Mouse (Mus musculus) small intestine, adult 2 months (tissue): ENCODE measurements around the gene Ankrd2. TPM values are rescaled to one million over a fixed set of nuclear protein-coding genes. Genes with fewer than 3 reads are reported as not detected.

Source experiments
- H3K27ac ChIP-seq: fragments of 200-500 bp; 2 replicates; pipeline ENCODE4 v1.5.1; 2012; ENCODE audit warnings: low read depth, low read length, control low read depth, inconsistent platforms; ENCODE audit not compliant: insufficient read depth
- H3K27me3 ChIP-seq: fragments of 200-500 bp; 2 replicates; pipeline ENCODE4 v1.6.1; 2012; ENCODE audit warnings: mild to moderate bottlenecking, moderate library complexity, low read length, inconsistent platforms; ENCODE audit not compliant: control insufficient read depth, insufficient read depth
- H3K36me3 ChIP-seq: fragments of 200-500 bp; 2 replicates; pipeline ENCODE4 v1.6.1; 2012; ENCODE audit warnings: mild to moderate bottlenecking, low read length, control low read depth, inconsistent platforms; ENCODE audit not compliant: control insufficient read depth, insufficient read depth
- H3K4me1 ChIP-seq: fragments of 200-500 bp; 2 replicates; pipeline ENCODE4 v1.6.1; 2012; ENCODE audit warnings: low read length, inconsistent platforms, mixed read lengths; ENCODE audit not compliant: control insufficient read depth, insufficient read depth, insufficient read length
- H3K4me3 ChIP-seq: fragments of 200-500 bp; 2 replicates; pipeline ENCODE4 v1.5.1; 2012; ENCODE audit warnings: low read depth, mild to moderate bottlenecking, control low read depth, inconsistent platforms, low read length, moderate library complexity
- CTCF ChIP-seq: fragments of 200-500 bp; IDR thresholded peaks from 2 replicates; pipeline ENCODE4 v1.5.1; 2012; ENCODE audit warnings: low read depth, mild to moderate bottlenecking, control low read depth, inconsistent platforms, low read length, moderate library complexity, mixed read lengths; ENCODE audit not compliant: insufficient replicate concordance, insufficient read length; ENCODE audit errors: extremely low read depth
- POLR2A ChIP-seq: fragments of 200-500 bp; IDR thresholded peaks from 2 replicates; pipeline ENCODE4 v1.6.1; 2012; ENCODE audit warnings: low read depth, mild to moderate bottlenecking, control low read depth, inconsistent platforms, low read length, moderate library complexity
- WGBS: fragments of 180-500 bp; shearing (Covaris S2); methylation state at CpG from one replicate; pipeline ENCODE4 v1.1.7; 2018; 5-methylcytosine and 5-hydroxymethylcytosine counted together
- polyA plus RNA-seq: library from polyadenylated mRNA; depleted of rRNA; stranded (reverse); fragments of >200 nt; gene quantifications from 2 replicates; pipeline ENCODE4 v1.2.3, GENCODE M21; 2012

Ankrd2 gene
- polyA plus RNA-seq, 1 experiment, result not detected

- no peaks in the 10 kb centered on the region for H3K36me3 ChIP-seq
- H3K4me1 ChIP-seq, result peaks cover 2% of the 10 kb centered on the region; the same call in 1 of the 2 replicates
- WGBS, result 87% methylated on average over 2 of the region's 2 CpGs
- TF ChIP-seq CTCF, result no peak
- TF ChIP-seq POLR2A, result no peak
- H3K27ac ChIP-seq, result no peak overlapping the region
- H3K4me3 ChIP-seq, result no peak overlapping the region
- no peaks in the 10 kb centered on the region for H3K27me3 ChIP-seq
These were observed 13.3 kb upstream of the Ankrd2 start for GRCm38 (mm10) chr19:42022542-42022848.

GRCm38 (mm10) chr19:42026158-42026557 lies 9.6 kb upstream of the Ankrd2 start:
- 5% methylated on average over 5 of the region's 5 CpGs for WGBS
- TF ChIP-seq CTCF (peak; percentile 94), POLR2A (no peak)
- H3K36me3 ChIP-seq, result no peaks in the 10 kb centered on the region
- H3K27me3 ChIP-seq, result no peaks in the 10 kb centered on the region
- no peaks in the 10 kb centered on the region; the same call in 1 of the 2 replicates for H3K4me1 ChIP-seq
- H3K27ac ChIP-seq, result no peak overlapping the region
- no peak overlapping the region for H3K4me3 ChIP-seq

GRCm38 (mm10) chr19:42031112-42031511 lies 4.7 kb upstream of the Ankrd2 start:
- WGBS, result 86% methylated on average over 5 of the region's 5 CpGs
- peaks cover 4% of the 10 kb centered on the region; the same call in 1 of the 2 replicates for H3K36me3 ChIP-seq
- H3K4me1 ChIP-seq, result no peaks in the 10 kb centered on the region; the same call in 1 of the 2 replicates
- TF ChIP-seq POLR2A, result no peak
- no peak for TF ChIP-seq CTCF
- no peak overlapping the region for H3K27ac ChIP-seq
- H3K4me3 ChIP-seq, result no peak overlapping the region
- H3K27me3 ChIP-seq, result no peaks in the 10 kb centered on the region

GRCm38 (mm10) chr19:42033611-42034010 lies 2.2 kb upstream of the Ankrd2 start:
- 93% methylated on average over 14 of the region's 14 CpGs for WGBS
- Histone ChIP-seq H3K27ac (no peak overlapping the region), H3K27me3 (no peaks in the 10 kb centered on the region), H3K4me3 (no peak overlapping the region), H3K36me3 (peaks cover 4% of the 10 kb centered on the region; the same call in 1 of the 2 replicates), H3K4me1 (no peaks in the 10 kb centered on the region; the same call in 1 of the 2 replicates)
- no peak for TF ChIP-seq POLR2A
- TF ChIP-seq CTCF, result no peak

GRCm38 (mm10) chr19:42034146-42034775 lies 1.5 kb upstream of the Ankrd2 start:
- Histone ChIP-seq H3K36me3 (peaks cover 4% of the 10 kb centered on the region; the same call in 1 of the 2 replicates), H3K27ac (no peak overlapping the region), H3K4me3 (no peak overlapping the region), H3K4me1 (no peaks in the 10 kb centered on the region; the same call in 1 of the 2 replicates), H3K27me3 (no peaks in the 10 kb centered on the region)
- TF ChIP-seq POLR2A, result no peak
- no peak for TF ChIP-seq CTCF
- WGBS, result 80% methylated on average over 9 of the region's 9 CpGs

GRCm38 (mm10) chr19:42034881-42035455 lies 832 bp upstream of the Ankrd2 start:
- 58% methylated on average over 11 of the region's 11 CpGs for WGBS

GRCm38 (mm10) chr19:42036357-42036756 lies 557 bp downstream of the Ankrd2 start:
- no peaks in the 10 kb centered on the region for H3K27me3 ChIP-seq
- H3K4me3 ChIP-seq, result no peak overlapping the region
- no peak overlapping the region for H3K27ac ChIP-seq
- H3K36me3 ChIP-seq, result peaks cover 4% of the 10 kb centered on the region; the same call in 1 of the 2 replicates
- no peak for TF ChIP-seq CTCF
- no peaks in the 10 kb centered on the region; the same call in 1 of the 2 replicates for H3K4me1 ChIP-seq
- 63% methylated on average over 3 of the region's 3 CpGs for WGBS

More at GRCm38 (mm10) chr19:42034881-42035455, 832 bp upstream of the Ankrd2 start:
- H3K4me1 ChIP-seq, result no peaks in the 10 kb centered on the region; the same call in 1 of the 2 replicates
- no peak overlapping the region for H3K27ac ChIP-seq
- peaks cover 4% of the 10 kb centered on the region; the same call in 1 of the 2 replicates for H3K36me3 ChIP-seq
- H3K4me3 ChIP-seq, result no peak overlapping the region
- TF ChIP-seq CTCF (no peak), POLR2A (no peak)
- H3K27me3 ChIP-seq, result no peaks in the 10 kb centered on the region

- TF ChIP-seq CTCF, result no peak
- Histone ChIP-seq H3K36me3 (peaks cover 4% of the 10 kb centered on the region; the same call in 1 of the 2 replicates), H3K27me3 (no peaks in the 10 kb centered on the region), H3K4me3 (no peak overlapping the region), H3K27ac (no peak overlapping the region), H3K4me1 (no peaks in the 10 kb centered on the region; the same call in 1 of the 2 replicates)
- 71% methylated on average over 11 of the region's 11 CpGs for WGBS
These were observed 1.4 kb downstream of the Ankrd2 start for GRCm38 (mm10) chr19:42037167-42037702.
